Mouse (Mus musculus): ENCODE data around the gene Rad51b. TPM values are rescaled to one million over a fixed set of nuclear protein-coding genes. Genes with fewer than 3 reads are reported as not detected.

Rad51b gene
- polyA plus RNA-seq, 1 experiment, result 1.1 TPM

DNA sequence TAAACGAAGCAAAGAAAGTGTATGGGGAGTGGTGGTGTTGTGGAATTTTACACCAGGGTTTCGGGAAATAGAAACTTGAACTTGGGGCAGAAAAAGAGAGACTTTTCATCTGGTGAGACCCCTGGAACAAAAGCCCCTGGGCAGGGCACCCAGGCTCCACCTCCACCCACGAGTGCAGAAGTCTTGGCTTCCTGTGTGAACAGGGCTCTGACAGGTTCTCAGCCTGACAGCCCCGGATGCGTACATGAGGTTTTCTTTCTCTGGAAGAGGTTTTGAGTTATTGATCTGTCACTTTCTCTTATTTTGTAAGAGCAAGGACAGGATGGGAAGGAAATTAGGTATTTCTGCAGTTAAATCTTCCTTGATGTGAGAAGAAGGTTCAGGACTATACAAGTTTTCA is 243.1 kb downstream of the Rad51b start:
- Histone ChIP-seq H3K4me3 (replicated peaks; ENCODE audit: extremely low read depth, low read depth, low read length) (no peak overlapping the region), H3K4me1 (ENCODE audit: control insufficient read depth, insufficient read depth, low read length) (peaks cover 3% of the 10 kb centered on the region)
- DNase-seq, result no peak
- TF ChIP-seq CTCF (IDR thresholded peaks at IDR 0.05; ENCODE audit: insufficient read depth, low read length), result no peak
- TF ChIP-seq POLR2A (IDR thresholded peaks at IDR 0.05; ENCODE audit: borderline replicate concordance, extremely low read depth, low read depth, low read length), result no peak
- 58% methylated on average over 5 of the region's 5 CpGs for WGBS

DNA sequence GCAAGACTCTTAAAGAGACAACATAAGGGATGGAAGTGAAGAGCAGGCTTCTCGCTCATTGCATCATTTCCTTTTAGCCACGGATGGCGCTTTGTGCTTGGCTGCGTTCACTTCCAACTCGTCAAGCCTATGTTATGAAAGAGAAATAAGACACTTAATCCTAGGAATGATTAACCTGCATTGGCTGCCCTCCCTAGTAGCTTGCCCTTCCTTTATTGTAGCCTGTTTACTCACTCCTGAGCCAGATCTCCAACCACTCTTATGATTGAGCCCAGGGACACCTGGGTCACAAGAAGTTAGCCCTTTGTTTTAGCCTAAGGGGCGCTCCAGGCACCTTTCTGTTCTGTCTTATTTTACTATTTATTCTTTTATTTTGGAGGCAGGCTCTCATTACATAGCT is 244.5 kb downstream of the Rad51b start:
- Histone ChIP-seq H3K4me3 (replicated peaks; ENCODE audit: extremely low read depth, low read depth, low read length) (no peak overlapping the region), H3K4me1 (ENCODE audit: control insufficient read depth, insufficient read depth, low read length) (peaks cover 3% of the 10 kb centered on the region)
- 55% methylated on average over 6 of the region's 6 CpGs for WGBS
- no peak for DNase-seq
- TF ChIP-seq CTCF (IDR thresholded peaks at IDR 0.05; ENCODE audit: insufficient read depth, low read length) (no peak), POLR2A (IDR thresholded peaks at IDR 0.05; ENCODE audit: borderline replicate concordance, extremely low read depth, low read depth, low read length) (no peak)

DNA sequence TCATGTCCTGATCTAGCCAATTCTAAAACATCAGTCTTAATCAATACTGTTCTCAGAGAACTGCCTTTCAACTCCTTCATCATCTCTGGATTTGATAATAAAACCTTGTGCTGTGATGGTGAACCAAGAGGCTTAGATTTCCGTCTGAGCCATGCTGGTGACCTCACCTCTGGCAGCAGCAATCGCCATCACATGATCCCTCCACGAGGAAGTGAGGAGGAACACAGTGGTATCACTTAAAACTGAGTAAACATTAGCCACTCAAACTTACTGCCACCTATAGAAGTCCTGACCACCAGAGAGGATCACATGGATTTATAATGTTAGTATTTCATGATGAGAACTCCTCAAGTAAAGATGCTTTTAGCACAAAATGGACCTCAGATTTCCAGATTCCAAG is 248.0 kb downstream of the Rad51b start:
- Histone ChIP-seq H3K4me3 (replicated peaks; ENCODE audit: extremely low read depth, low read depth, low read length) (no peak overlapping the region), H3K4me1 (ENCODE audit: control insufficient read depth, insufficient read depth, low read length) (peaks cover 15% of the 10 kb centered on the region)
- TF ChIP-seq CTCF (IDR thresholded peaks at IDR 0.05; ENCODE audit: insufficient read depth, low read length) (no peak), POLR2A (IDR thresholded peaks at IDR 0.05; ENCODE audit: borderline replicate concordance, extremely low read depth, low read depth, low read length) (no peak)
- 47% methylated on average over 3 of the region's 3 CpGs for WGBS
- DNase-seq, result peak; percentile 1

DNA sequence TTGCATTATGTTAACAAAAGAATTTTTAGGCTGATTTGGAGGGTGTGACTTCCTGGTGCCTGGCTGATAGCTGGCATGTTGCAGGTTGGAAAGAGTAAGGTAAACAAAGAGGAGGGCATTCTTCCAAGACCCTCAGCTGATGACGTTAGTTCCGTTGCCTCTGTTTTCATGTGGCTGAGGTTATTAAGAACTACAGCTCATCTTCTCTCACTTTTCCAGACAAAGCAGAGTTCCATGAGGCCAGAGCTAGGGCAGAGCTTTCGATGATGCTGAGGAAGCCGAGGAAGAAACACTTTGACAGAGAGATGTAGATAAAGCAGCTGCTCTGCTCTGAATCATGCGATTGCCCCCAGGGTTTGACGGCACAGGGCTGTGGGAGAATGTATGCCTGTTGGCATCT is 250.5 kb downstream of the Rad51b start:
- no peak for DNase-seq
- no peak for TF ChIP-seq CTCF (IDR thresholded peaks at IDR 0.05; ENCODE audit: insufficient read depth, low read length)
- TF ChIP-seq POLR2A (IDR thresholded peaks at IDR 0.05; ENCODE audit: borderline replicate concordance, extremely low read depth, low read depth, low read length), result no peak
- 22% methylated on average over 6 of the region's 6 CpGs for WGBS
- H3K4me1 ChIP-seq (ENCODE audit: control insufficient read depth, insufficient read depth, low read length), result peaks cover 12% of the 10 kb centered on the region
- H3K4me3 ChIP-seq (replicated peaks; ENCODE audit: extremely low read depth, low read depth, low read length), result no peak overlapping the region

DNA sequence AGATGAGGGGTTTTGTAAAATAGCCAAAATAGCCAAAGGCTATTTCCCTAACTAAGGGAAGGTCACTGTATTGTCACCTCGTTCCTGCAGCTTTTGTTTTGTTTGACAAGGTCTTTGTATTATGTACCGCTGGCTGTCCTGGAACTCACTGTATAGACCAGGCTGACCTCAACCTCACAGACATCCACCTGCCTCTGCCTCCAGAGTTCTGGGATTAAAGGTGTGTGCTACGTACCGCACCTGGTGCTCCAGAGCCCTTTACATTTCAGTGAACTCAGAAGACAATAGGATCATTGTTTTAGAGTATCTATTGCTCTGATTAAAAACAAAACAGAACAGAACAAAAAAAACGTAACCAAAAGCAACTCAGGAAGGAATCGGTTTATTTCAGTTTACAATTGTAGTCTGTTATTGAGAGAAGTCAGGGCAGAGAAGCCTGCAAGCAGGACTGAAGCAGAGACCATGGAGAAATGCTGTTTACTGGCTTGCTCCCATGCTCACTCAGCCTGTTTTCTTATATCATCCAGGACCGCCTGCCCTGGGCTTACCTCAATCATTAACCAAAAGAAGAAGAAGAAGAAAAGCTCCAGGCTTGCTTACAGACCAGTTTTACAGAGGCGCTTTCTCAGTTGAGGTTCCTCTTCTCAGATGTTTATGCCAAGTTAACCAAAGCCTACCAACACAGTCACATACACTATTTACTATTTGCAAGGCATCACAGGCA is 251.7 kb downstream of the Rad51b start:
- DNase-seq, result no peak
- no peak overlapping the region for H3K4me3 ChIP-seq (replicated peaks; ENCODE audit: extremely low read depth, low read depth, low read length)
- peaks cover 12% of the 10 kb centered on the region for H3K4me1 ChIP-seq (ENCODE audit: control insufficient read depth, insufficient read depth, low read length)
- 63% methylated on average over 8 of the region's 8 CpGs for WGBS
- TF ChIP-seq POLR2A (IDR thresholded peaks at IDR 0.05; ENCODE audit: borderline replicate concordance, extremely low read depth, low read depth, low read length) (no peak), CTCF (IDR thresholded peaks at IDR 0.05; ENCODE audit: insufficient read depth, low read length) (no peak)

DNA sequence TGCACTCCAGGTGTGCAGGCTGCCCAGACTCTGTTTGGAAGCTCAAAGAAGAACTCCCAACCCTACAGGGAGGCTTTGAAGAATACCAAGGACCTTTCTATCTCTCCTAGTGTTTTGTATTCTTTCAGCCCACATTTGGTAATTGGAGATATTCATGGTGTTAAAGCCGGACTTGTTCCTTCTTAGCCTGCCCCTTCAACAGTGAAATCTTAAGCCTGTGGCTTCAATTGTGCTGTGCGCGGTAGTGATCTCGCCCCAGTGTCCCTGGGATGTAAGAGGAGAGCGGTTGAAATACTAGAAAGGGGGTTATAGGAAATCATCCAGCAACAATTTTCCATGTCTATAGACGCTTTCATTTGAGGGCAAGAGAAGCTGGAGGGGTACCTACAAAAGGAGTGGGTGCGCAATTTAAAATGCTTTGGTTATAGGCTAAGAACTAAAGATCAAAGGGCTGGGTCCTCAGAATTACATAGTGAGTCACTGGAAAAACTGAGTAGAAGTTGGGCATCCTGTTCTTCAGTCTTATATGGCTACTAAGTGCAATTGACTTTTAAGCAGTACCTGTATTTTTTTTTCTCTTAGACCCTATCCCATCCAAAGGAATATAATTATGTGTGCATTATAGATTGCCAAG is 253.1 kb downstream of the Rad51b start:
- Histone ChIP-seq H3K4me3 (replicated peaks; ENCODE audit: extremely low read depth, low read depth, low read length) (no peak overlapping the region), H3K4me1 (ENCODE audit: control insufficient read depth, insufficient read depth, low read length) (peaks cover 12% of the 10 kb centered on the region)
- WGBS, result 95% methylated on average over 7 of the region's 7 CpGs
- TF ChIP-seq POLR2A (IDR thresholded peaks at IDR 0.05; ENCODE audit: borderline replicate concordance, extremely low read depth, low read depth, low read length) (no peak), CTCF (IDR thresholded peaks at IDR 0.05; ENCODE audit: insufficient read depth, low read length) (no peak)
- DNase-seq, result no peak

DNA sequence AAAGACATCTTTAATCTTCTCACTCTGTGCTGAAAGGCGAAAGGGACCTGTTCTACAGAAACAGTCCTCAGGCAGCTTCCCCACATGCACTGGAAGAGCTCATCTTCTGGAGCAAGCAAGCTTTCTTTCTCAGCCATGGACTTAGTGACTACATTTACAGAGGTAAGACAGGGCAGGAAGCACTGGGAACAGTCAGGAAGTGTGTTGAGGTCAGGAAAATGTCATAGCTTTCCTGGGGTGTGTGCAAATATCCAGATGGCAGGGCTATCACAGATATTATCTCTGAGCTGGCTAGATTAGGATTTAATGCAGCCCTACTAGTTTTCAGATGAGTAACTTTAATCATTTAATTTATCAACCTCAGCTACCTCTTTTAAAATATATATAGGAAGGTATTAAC is 254.2 kb downstream of the Rad51b start:
- 58% methylated on average over 1 of the region's 1 CpGs for WGBS
- no peak for DNase-seq
- TF ChIP-seq CTCF (IDR thresholded peaks at IDR 0.05; ENCODE audit: insufficient read depth, low read length) (no peak), POLR2A (IDR thresholded peaks at IDR 0.05; ENCODE audit: borderline replicate concordance, extremely low read depth, low read depth, low read length) (no peak)
- peaks cover 12% of the 10 kb centered on the region for H3K4me1 ChIP-seq (ENCODE audit: control insufficient read depth, insufficient read depth, low read length)
- H3K4me3 ChIP-seq (replicated peaks; ENCODE audit: extremely low read depth, low read depth, low read length), result no peak overlapping the region

DNA sequence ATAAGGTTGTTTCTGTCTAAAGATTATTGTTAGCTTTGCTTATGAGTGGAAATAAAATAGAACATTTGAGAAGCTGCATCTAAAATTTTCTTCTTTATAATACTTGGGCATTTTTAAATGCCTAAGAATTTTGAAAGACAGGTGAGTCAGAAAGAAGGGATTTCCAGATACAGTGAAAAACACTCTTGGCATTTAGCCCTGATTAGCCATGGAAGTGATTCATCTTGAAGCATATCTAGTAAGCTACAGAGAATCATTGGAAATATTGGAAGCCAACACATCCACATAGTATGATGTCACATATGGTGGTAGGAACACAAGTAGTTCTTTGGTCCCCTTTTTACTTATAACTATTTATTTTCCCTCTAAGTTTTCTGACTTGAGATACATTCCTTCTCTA is 256.0 kb downstream of the Rad51b start:
- TF ChIP-seq CTCF (IDR thresholded peaks at IDR 0.05; ENCODE audit: insufficient read depth, low read length) (no peak), POLR2A (IDR thresholded peaks at IDR 0.05; ENCODE audit: borderline replicate concordance, extremely low read depth, low read depth, low read length) (no peak)
- no peak for DNase-seq
- H3K4me1 ChIP-seq (ENCODE audit: control insufficient read depth, insufficient read depth, low read length), result peaks cover 8% of the 10 kb centered on the region
- H3K4me3 ChIP-seq (replicated peaks; ENCODE audit: extremely low read depth, low read depth, low read length), result no peak overlapping the region

DNA sequence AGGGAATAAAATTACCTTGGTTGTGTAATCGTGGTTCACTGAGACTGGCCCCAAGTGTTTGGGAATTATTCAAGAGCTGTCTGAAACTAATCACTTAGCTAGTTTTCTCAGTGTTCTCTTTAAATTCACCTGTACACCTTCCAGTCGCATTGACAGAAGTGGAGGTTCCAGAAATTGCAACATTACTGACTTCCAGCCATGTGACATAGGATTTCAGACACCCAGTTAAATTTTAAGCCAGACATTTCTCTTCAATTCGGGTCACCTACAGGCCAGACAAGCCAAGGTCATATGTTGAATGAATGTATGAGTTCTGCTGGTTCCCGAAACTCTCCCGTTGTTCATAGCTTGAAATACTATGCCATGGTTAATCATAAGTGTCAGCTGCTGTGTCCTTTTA is 260.8 kb downstream of the Rad51b start:
- no peak for TF ChIP-seq POLR2A (IDR thresholded peaks at IDR 0.05; ENCODE audit: borderline replicate concordance, extremely low read depth, low read depth, low read length)
- no peak for TF ChIP-seq CTCF (IDR thresholded peaks at IDR 0.05; ENCODE audit: insufficient read depth, low read length)
- H3K4me3 ChIP-seq (replicated peaks; ENCODE audit: extremely low read depth, low read depth, low read length), result no peak overlapping the region
- no peaks in the 10 kb centered on the region; the same call in 1 of the 2 replicates for H3K4me1 ChIP-seq (ENCODE audit: control insufficient read depth, insufficient read depth, low read length)
- WGBS, result 61% methylated on average over 5 of the region's 5 CpGs
- no peak for DNase-seq

DNA sequence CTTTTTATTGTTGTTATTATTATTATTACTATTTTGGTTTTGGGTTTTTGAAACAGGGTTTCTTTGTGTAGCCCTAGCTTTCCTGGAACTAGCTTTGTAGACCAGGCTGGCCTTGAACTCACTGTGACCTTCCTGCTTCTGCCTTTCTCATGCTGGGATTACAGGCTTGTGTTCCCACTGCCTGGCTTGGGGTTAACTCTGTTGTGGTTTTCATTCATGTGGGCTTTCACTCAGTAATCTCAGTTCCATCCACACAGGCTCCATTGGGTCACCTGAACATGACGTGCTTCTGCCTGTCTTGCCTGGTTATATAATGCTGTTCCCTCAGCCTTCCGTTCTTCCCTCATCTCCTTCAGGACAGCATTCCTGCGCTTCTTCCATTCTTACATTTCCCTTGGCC is 261.6 kb downstream of the Rad51b start:
- 69% methylated on average over 3 of the region's 3 CpGs for WGBS

More for the DNA sequence above, 261.6 kb downstream of the Rad51b start:
- TF ChIP-seq POLR2A (IDR thresholded peaks at IDR 0.05; ENCODE audit: borderline replicate concordance, extremely low read depth, low read depth, low read length) (no peak), CTCF (IDR thresholded peaks at IDR 0.05; ENCODE audit: insufficient read depth, low read length) (no peak)
- Histone ChIP-seq H3K4me1 (ENCODE audit: control insufficient read depth, insufficient read depth, low read length) (no peaks in the 10 kb centered on the region; the same call in 1 of the 2 replicates), H3K4me3 (replicated peaks; ENCODE audit: extremely low read depth, low read depth, low read length) (no peak overlapping the region)
- DNase-seq, result no peak
